Comparison of ENCODE assay signal across 8 mouse cellular contexts in genomic region chr3:117359686-117360521, GRCm38 (mm10). TPM values are rescaled to one million over a fixed set of nuclear protein-coding genes. Genes with fewer than 3 reads are reported as not detected.
DNase-seq lines count a peak whose midpoint lies in the region; ATAC-seq lines count a peak whose summit lies in the region.

No protein-coding gene starts in this region.

- H3K4me3 ChIP-seq in midbrain, embryonic 15.5 days, result peak overlapping the region; percentile 58

- WGBS in midbrain, embryonic 15.5 days, result 2% methylated on average over 46 of the region's 46 CpGs

- no peaks in the 10 kb centered on the region for H3K27me3 ChIP-seq in midbrain, embryonic 15.5 days (replicated peaks)

- peak overlapping the region; percentile 61 for H3K4me2 ChIP-seq in midbrain, embryonic 15.5 days

- ATAC-seq in midbrain, embryonic 15.5 days (replicated peaks), result peak; percentile 92

- H3K36me3 ChIP-seq in midbrain, embryonic 15.5 days (replicated peaks), result no peaks in the 10 kb centered on the region

- intact Hi-C loops in left cerebral cortex, postnatal 4 days (cut with DNase I), result no loop called here

- peaks cover 5% of the 10 kb centered on the region for H3K4me1 ChIP-seq in midbrain, embryonic 15.5 days

- DNase-seq in heart, adult 18-20 months, result peak; percentile 4 to 20
- DNase-seq in heart, adult 8-10 months (ENCODE audit: low spot score), result no peak
- peak; percentile 78 to 81 for DNase-seq in cerebellum, postnatal 25 days
- peak; percentile 55 to 63 for DNase-seq in frontal cortex, postnatal 25 days (ENCODE audit: low spot score in 2 of 2)
- peak; percentile 50 for DNase-seq in kidney, adult 11 months
- DNase-seq in left cerebral cortex, postnatal 4 days, result peak; percentile 66
- DNase-seq in testis, postnatal 10 days (ENCODE audit: low spot score), result peak; percentile 77

- H3K9me3 ChIP-seq in midbrain, embryonic 15.5 days, result no peaks in the 10 kb centered on the region

- H3K9ac ChIP-seq in midbrain, embryonic 15.5 days, result peak overlapping the region; percentile 82

- peak overlapping the region; percentile 89 for H3K27ac ChIP-seq in midbrain, embryonic 15.5 days

RNA-seq across cellular contexts. Expression of gene Plppr4, which starts 0.8 kb away (rescaled TPM):
- total RNA-seq in heart, adult 18-20 months (2021), result under 1 TPM; 0.07 to 0.10 TPM
- under 1 TPM; 0.11 to 0.22 (median 0.15) TPM for total RNA-seq in heart, adult 8-10 months (2022)
- total RNA-seq in left cerebral cortex, postnatal 4 days (2021), result 100 to 1,000 TPM; 104 to 121 TPM
- polyA plus RNA-seq in midbrain, embryonic 15.5 days (2015; fragmentation: Nextera tagmentation; extraction: Ambion mirVana), result 28.0 and 29.0 TPM in 2 replicates

Comparison
In these comparisons a context has a peak if more than half of its experiments do, and no peak if none do; other contexts are left out.
1. RNA of gene Plppr4, which starts 0.8 kb away (total RNA-seq): 104 to 121 TPM in left cerebral cortex, postnatal 4 days; 0.11 to 0.22 TPM in heart, adult 8-10 months and 0.07 to 0.10 TPM in heart, adult 18-20 months; every median in the first group is over 10 times any median in the second.